Mouse (Mus musculus) fibroblast of lung, adult 2 months (primary cell): ENCODE data around the gene Ccdc8.

ENCODE experiments used
- DNase-seq: peaks from one replicate; pipeline ENCODE4 v3.0.0-alpha.2; 2011; ENCODE audit warnings: low read depth

The Ccdc8 gene

DNA sequence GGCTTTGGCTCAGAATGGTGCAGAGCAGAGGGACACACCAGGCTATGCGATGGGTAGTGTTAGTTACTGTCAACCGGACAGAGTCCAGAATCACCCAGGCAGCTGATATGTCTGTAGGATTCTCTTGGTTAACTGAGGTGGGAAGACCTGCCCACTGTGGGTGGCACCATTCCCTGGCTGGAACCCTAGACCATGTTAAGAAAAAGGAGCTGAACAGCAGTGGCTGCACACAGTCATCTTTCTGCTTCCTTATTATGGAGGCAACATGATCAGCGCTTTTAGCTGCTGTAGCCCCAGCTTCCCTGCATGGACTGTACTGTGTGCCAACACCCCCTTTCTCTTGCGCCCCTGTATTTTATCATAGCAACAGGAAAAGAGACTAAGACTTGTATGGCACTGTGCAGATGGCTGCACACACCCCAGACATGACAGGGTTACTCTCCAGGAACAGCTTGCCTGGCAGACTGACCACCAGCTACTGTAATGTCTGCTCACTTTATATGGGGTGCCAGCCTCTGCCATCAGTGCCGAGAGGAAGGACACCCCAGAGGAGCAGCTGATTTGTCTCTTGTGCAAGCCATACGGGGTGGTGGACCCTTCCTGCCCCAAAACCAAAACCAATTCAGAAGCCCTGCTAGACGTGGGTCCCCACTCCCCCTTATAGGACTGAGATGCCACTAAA is 19.5 kb downstream of the Ccdc8 start:
- DNase-seq, result no peak

DNA sequence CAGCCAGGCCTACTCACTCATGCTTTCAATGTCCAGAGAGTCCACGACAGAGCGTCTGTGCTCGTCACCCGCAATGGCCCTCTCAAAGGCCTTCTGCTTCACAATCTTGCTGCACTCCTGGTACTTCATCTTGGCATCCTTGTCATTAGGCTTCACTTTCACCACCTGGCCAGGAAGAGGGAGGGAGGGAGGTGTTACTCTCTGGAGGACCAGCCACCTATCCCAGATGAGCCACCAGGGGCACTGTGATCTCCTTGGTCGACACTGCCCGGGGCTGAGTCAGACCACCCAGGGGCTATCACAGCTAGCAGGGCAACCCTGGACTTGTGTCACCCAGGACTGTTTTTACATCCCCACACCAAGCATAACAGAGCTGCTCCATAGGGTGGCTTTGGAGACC is 22.9 kb downstream of the Ccdc8 start:
- no peak for DNase-seq

DNA sequence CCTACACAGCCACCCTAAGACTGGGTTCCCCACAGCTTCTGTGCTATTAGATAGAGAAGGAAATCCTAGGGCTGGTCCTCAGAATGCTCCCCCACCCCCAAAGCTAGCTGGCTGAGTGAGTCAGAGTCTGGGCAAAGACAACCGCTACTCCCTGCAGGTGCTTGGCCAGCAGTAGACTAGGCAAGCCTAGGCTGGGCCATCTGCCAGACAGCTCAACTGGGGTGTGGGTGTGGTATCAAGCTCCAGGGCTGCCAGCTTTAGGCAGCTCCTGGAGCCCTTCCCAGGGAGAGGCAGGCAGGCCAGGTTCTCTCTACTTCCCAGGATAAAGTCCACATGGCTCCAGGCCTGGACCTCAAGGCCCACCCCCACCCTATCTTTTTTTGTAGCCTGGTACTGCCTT is 24.5 kb downstream of the Ccdc8 start:
- peak; percentile 99 for DNase-seq

DNA sequence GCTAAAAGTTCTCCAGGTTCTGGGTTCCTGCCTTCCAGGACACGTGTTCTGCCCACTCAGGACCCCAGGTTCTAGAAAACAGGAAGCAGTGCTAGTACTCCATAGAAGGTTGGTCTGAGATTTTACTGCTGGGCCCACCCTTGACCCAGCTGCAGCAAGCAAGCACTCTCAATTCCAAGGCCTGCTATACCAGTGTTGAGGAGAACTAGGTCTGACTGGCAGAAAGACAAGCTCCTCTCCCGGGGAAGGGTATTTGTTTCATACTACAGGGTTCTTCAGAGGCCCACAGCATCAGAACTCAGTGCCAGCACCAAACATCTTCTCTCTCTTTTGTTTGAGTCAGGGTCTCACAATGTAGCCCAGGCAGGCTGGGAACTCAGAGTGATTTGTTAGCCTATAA is 25.4 kb downstream of the Ccdc8 start:
- DNase-seq, result no peak

DNA sequence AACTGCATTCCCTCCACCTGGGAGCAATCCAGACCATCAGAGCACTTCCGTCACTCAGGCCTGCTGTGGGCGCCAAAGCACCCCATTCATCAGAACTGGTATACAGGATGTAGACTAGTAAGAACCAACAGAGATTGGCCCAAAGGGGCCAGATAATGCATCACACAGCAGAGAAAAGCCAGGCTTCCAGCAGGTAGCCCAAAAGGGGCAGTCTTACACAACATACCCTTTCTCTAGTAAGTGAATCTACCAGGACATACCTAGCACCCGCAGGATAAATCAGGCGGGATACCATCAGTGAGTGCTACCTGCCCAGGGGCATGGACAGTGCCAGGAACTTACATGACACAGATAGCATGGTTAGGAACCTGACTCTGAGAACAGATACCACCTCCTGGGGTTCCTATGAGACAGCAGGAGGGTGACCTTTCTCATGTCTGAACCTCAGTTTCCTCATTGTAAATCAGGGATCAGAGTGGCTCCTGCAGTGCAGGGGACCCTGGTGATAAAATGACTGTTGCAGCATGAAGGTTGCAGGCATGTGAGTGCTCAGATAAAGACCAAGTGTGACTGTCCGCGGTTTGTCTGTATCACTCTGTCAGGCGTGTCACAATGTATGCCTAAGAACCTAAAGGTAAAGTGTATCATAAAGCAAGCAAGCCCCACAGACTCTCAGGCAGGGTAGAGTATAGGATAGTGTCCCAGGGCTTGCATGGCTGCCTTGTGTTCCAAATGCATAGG is 27.1 kb downstream of the Ccdc8 start:
- no peak for DNase-seq

DNA sequence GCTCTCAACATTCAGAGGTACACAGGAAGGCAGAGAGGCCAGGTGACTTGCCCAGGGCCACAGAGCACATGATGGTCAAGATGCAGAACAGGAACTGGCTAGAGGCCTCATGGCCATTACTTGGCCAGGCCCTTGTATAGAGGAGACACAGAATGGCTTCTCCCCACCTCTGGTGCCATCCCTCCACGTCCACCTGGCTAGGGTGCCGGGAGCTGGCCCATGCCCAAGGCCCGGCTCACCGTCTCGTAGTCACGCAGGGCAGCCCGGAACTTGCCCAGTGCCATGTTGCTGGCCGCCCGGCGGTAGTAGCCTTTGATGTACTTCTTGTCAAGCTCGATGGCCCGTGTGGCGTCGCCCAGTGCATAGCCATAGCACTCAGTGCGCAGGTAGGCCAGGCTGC is 29.7 kb downstream of the Ccdc8 start:
- no peak for DNase-seq

DNA sequence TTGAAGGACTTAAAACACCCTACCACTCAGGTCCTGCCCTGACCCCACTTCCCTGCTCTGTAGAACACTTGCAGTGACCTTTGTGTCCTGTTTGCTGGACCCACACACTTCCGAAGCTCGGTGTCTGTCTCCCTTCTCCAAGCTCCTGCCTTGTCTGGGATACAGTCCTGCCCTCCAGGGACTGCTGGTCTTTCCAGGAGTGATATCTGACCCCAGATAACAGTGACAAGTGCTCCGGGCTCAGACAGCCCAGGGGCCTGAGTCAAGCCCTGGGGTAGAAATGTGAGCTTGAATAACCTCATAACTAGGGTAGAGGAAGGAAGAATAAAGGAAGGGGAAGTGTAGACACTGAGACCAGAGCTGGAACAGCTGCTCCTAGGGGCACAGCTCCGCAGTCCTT is 31.2 kb downstream of the Ccdc8 start:
- no peak for DNase-seq

DNA sequence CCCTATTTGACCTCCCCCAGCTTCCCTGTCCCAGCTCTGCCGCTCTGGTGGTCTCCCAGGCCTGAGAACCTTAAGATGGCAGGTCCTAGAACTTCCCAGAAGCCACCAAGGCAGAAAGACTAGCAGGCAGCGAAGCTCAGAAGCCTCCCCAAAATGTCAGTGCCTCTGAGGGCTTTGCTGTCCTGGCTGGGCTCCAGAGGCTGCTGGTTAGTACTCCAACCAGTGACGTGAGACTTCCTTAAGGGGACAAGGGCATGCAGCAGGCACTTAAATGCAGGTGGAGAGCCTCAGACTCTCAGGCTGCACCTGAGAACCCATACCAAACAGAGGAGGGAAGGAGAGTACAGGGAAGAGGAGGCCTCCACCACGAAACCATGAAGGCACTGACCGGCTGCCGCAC is 31.6 kb downstream of the Ccdc8 start:
- no peak for DNase-seq

DNA sequence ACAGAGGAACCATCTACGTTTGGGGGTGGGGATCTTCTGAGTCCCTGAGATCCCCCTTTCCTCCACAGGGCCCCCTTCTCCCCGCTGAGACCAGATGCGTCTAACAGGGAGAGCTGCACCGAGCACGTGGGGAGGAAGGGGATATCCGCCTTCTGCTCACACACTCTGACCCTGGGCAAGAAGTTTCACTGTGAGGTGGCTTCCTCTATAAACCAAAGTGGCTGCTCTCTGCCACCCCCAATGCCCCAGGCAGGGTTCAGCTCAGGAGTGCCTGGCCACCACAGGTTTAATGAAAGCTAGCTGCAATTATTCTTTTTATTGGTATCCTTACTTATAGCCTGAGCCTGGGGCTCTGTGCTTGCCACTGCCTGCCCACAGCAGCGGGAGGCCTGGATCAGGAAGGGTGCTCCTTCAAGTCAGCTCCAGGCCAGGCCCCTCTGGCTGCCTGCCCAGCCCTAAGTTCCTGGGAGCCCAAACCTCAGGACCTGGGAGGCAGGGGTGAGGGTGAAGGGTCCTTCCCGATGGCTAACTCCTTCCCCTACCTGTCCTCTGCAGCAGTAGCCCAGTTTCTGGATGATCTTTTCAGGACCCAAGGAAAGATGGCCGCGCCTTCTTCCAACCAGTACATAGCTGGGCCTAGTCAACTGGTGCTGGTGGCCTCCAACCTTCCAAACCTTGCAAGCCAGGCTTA is 32.5 kb downstream of the Ccdc8 start:
- no peak for DNase-seq

DNA sequence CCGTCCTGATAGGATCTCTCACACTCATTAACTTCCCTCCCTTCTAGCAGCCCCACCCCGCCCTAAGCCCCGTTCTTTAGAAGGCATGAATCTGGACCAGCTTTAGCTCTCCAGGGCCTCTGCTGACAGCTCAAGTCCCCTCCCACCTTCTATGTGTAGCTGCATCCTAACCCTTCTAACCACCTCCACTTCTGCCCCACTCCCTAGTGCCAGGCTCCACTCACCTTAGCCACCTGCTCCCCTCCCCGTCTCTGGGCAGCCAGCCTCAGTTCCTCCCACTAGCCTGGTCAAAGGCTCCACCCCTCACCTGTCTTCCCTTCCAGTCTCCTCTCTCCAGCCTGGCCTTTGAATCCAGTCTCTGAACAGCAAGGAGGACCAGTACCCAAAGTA is 33.0 kb downstream of the Ccdc8 start:
- DNase-seq, result no peak

DNA sequence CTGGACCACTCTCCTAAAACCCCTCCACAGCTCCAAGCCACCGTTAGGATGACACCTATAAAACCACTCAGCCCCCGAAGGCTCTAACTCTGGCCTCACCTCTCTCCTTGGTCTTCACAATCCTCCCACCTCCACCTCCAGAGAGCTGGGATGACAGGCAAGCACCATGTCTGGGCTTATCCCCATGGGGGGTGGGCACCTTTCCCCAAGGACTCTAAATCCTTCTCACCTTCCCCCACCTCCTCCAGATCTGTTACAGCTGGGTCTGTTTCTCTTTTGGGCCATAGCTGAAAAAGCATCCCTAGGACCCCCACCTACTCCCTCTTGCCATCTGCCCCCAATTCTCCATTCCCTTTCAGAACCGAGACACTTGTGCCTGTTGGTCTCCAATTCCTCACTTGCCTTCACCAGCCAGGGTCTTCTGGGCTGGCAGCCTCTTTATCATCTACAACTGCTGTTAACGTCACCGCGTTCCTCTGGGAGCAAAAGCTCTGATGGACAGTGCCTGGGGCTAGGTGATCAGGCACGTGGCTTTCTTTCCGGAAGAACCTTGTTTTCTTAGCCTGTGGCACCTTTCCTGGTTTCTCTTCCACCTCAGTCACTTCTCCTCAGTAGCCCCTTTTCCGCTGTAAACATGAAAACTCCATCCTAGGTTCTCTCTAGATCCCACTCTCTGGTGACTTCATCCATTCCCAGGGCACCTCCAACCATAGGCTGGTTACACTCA is 33.6 kb downstream of the Ccdc8 start:
- no peak for DNase-seq

DNA sequence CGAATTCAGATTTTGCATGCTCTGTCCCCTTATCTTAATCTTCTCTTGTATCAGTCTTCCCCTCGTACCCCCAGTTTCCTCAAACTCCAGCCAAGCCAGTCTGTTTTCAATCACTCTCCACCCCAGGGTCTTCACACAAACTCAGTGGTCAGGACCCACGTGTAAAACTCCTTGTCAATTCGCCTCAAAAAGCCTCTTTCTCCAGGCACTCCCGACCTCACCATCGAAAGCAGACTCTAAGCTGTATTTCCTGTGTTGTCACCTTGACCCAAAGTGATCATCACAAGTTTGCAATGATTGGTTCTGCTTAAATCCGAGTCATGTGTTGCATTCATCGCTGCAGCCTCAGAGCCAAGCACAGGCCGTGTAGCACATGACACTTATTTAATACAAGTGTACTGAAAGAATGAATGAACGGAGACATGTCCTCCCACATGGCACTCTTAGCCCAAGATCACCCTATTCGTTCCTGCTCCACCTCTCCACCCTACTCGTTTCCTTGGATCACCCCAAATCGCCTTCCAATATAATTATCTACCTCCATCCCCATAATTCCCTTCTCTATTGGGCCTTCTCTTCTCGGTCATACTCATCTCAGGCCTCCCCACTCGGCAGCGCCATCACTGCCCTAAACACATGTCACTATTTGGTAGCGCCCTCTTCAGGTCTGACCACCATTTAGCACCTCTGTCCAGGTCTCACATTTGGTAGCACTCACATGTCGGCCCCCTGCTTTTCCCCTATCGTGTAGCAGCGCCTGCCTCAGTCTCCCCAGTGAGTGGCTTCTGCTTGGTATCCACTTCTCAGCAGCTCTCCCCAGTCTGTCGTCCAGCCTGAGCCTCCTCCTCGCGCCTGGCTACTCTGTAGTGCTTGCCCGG is 34.4 kb downstream of the Ccdc8 start:
- DNase-seq, result peak; percentile 69

DNA sequence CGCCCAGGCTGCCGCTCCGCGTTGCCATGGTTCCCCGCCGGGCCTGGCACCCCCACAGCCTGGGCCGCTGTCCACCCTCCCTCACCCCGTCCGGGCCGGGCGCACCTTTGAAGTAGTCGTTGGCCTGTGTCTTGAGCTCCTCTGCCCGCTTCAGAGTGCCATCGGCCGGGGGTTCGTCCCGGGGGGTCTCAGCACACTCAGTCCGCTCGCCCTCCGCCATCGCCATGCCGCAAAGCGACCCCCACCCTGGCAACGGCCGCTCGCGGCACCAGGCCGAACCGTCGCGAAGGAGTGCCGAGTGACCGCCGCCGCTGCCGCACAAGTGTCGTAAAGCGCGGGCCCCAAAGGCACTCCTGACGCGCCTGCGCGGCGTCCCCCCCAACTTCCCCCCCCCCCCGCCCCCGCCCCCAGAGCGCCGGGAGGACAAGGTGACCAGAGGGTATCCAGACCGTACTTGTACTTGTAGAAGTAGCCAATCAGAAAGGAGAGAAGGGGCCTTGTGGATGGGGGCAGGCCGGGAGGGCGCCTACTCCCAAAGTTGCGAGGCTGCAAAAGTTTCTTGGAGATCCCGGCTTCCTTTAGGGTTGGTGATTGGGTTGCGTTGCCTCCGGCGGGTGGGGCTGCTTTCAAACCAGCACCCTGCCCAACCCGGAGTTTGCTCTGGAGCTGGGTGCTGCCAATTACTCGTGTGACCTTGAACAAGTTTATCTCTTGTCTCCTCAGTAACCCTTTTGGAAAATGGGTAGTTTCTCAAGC is 35.3 kb downstream of the Ccdc8 start, which contains the start of gene Ppp5c:
TSS of gene Ppp5c (minus strand) at position 337 of the 756 bp plus-strand sequence.
- peak; percentile 61 for DNase-seq

DNA sequence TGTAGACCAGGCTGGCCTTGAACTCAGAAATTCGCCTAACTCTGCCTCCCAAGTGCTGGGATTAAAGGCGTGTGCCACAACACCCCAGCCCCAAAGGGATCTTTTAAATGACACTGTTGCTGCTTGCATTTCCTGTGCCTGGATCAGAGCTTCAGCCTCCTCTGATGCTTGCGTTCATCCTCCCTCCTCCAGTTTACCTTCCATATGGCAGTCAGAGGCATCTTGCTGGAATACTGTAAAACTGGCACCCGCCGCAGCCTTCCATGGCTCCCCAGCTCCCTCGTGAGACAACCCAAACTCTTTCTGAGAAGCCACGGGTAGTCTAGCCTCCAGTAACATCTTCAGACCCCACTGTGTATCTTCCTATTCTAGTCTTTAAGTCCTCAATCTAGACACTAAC is 36.4 kb downstream of the Ccdc8 start:
- DNase-seq, result no peak

DNA sequence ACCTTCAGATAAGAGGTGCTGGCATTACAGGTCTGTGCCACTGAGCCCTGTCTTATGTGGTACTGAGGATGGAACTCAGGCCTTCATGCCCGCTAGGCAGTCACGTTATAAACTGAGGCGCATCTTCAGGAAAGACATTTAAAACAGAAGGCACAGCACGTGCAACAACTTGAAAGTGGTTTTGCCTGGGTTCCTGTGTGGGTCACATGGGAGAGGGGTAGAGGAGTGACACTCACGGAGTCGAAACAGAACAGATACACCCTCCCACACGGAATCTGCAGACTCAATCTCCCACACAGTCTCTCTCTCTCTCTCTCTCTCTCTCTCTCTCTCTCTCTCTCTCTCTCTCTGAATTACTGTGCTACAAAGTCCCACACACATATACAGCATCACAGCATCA is 37.7 kb downstream of the Ccdc8 start:
- DNase-seq, result no peak

DNA sequence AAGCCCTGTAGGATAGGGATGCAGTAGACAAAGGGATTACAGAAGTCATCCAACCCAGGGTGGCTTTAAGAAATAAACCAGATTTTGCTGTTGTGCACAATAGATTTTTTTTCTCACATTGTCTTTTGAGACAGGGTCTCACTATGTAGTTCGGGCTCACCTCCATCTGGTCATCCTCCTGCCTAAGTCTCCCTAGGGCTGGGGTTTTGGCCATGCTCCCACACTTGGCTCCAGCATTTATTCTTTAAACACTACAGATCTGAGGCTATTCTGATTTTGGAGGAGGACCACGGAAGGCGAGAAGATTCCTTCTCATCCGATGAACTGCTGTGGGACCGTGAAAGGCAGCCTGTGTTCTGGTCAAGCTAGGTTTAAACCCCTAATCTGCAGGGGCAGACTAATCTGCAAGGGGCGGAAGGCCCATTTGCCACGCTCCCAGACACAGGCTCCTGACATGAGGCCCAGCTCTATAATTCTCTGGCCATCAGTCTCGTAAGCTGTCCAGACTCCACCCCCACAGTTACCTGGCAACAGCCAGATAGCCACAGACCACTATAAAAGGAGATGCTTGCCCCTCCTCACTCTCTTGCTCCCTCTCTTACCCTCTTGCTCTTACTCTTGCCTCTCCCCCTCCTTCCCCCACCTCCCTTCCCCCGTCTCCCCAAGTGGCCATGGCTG is 45.6 kb downstream of the Ccdc8 start:
- no peak for DNase-seq

DNA sequence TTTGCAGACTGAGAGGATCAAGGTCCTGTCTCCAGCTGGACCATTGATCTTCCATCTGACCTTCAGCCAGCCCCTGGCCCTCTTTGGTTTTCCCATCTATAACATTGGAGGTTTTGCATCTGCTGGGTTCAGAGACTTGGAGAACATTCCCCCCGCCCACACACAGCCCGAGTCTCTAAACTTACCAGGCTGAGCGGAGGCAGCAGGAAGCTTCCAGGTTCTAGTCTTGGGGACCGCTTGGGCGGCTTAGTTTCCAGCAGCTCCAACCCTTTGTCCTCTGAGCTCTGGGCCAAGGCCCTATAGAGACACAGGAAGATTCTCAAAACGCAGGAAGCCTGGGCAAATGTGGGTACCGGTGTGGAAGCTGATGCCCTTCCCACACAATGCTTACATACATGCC is 46.9 kb downstream of the Ccdc8 start:
- no peak for DNase-seq

DNA sequence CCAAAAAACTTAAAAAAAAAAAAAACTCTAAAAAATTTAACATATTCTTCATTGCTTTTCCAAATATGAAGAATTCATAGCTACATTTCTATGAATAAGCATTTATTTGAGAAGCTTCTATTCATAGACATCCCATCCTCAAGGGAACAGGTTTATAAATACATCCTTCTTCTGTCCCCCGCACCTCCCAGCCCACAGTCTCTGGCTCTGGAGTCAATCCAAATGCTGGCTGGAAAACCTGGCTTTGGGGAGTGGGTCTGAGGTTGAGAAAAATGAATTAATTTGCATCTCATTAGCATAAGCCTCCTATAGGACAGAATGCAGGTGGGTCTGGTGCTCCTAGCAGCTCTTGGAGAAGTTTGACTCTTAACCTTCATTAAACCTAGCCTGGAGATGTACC is 53.2 kb downstream of the Ccdc8 start:
- no peak for DNase-seq
